In genomic region chr11:118525059-118525458, GRCm38 (mm10) we compare ENCODE assay signal across 19 mouse cellular contexts. TPM values are rescaled to one million over a fixed set of nuclear protein-coding genes. Genes with fewer than 3 reads are reported as not detected.
A peak's percentile ranks its signal among the peaks of the same experiment; 100 is the strongest.
DNase-seq lines count a peak whose midpoint lies in the region; ATAC-seq and TF ChIP-seq lines count a peak whose summit lies in the region.
"Had no signal": no experiment of that assay in that cellular context is flagged by ENCODE, and none has a peak within 500 bp of the region (broad histone marks: within the 10 kb centered on the region; RNA-seq: fewer than 3 reads in every experiment).

No protein-coding gene starts in this region.

- DNase-seq in kidney, postnatal 14 days, result no peak
- no peak for DNase-seq in liver, postnatal 0 days
- no peak for DNase-seq in heart, adult 8-10 months (ENCODE audit: low spot score)
- no peak for DNase-seq in adrenal gland, postnatal 14 days
- DNase-seq: cerebellum, postnatal 25 days; gastrocnemius, postnatal 25 days; kidney, postnatal 10 days; layer of hippocampus, adult 9-11 months; right cerebral cortex, adult 18-20 months had no signal

- H3K4me1 ChIP-seq in kidney, embryonic 15.5 days, result peaks cover 36% of the 10 kb centered on the region
- peaks cover 43% of the 10 kb centered on the region for H3K4me1 ChIP-seq in hindbrain, embryonic 15.5 days (replicated peaks)
- H3K4me1 ChIP-seq in midbrain, embryonic 13.5 days (replicated peaks), result peaks cover 36% of the 10 kb centered on the region
- peaks cover 55% of the 10 kb centered on the region for H3K4me1 ChIP-seq in neural tube, embryonic 15.5 days
- H3K4me1 ChIP-seq in liver, postnatal 0 days (ENCODE audit: insufficient read depth), result no peaks in the 10 kb centered on the region
- H3K4me1 ChIP-seq: limb, embryonic 13.5 days had no signal

- no peak overlapping the region for H3K4me2 ChIP-seq in kidney, embryonic 15.5 days
- H3K4me2 ChIP-seq in hindbrain, embryonic 15.5 days, result no peak overlapping the region
- no peak overlapping the region for H3K4me2 ChIP-seq in midbrain, embryonic 13.5 days (replicated peaks)
- no peak overlapping the region for H3K4me2 ChIP-seq in neural tube, embryonic 15.5 days
- no peak overlapping the region for H3K4me2 ChIP-seq in liver, postnatal 0 days (ENCODE audit: low read depth, low read length)
- H3K4me2 ChIP-seq: embryonic facial prominence, embryonic 13.5 days; intestine, embryonic 15.5 days; limb, embryonic 13.5 days had no signal

- no peak overlapping the region for H3K9ac ChIP-seq in kidney, embryonic 15.5 days
- no peak overlapping the region for H3K9ac ChIP-seq in hindbrain, embryonic 15.5 days
- no peak overlapping the region for H3K9ac ChIP-seq in midbrain, embryonic 13.5 days (replicated peaks)
- H3K9ac ChIP-seq in neural tube, embryonic 15.5 days (replicated peaks), result peak overlapping the region; percentile 37; the same call in 1 of the 2 replicates
- H3K9ac ChIP-seq in liver, postnatal 0 days (replicated peaks), result no peak overlapping the region
- H3K9ac ChIP-seq: embryonic facial prominence, embryonic 13.5 days; intestine, embryonic 15.5 days; limb, embryonic 13.5 days; liver, embryonic 14.5 days had no signal

- H3K27ac ChIP-seq in kidney, embryonic 15.5 days, result 0 out of 2 replicates have a peak overlapping the region, but pooled peaks have one; percentile 61
- H3K27ac ChIP-seq in hindbrain, embryonic 15.5 days (replicated peaks), result peak overlapping the region; percentile 78
- peak overlapping the region; percentile 70 for H3K27ac ChIP-seq in midbrain, embryonic 13.5 days
- peak overlapping the region; percentile 82 for H3K27ac ChIP-seq in neural tube, embryonic 15.5 days (replicated peaks)
- no peak overlapping the region for H3K27ac ChIP-seq in liver, postnatal 0 days (ENCODE audit: low read depth)
- H3K27ac ChIP-seq: embryonic facial prominence, embryonic 13.5 days; heart, embryonic 10.5 days; intestine, embryonic 15.5 days; limb, embryonic 13.5 days; liver, embryonic 14.5 days had no signal

- peaks cover 7% of the 10 kb centered on the region; the same call in 1 of the 2 replicates for H3K27me3 ChIP-seq in kidney, embryonic 15.5 days
- H3K27me3 ChIP-seq in hindbrain, embryonic 15.5 days, result no peaks in the 10 kb centered on the region
- H3K27me3 ChIP-seq in midbrain, embryonic 13.5 days, result no peaks in the 10 kb centered on the region
- H3K27me3 ChIP-seq in neural tube, embryonic 15.5 days (replicated peaks), result no peaks in the 10 kb centered on the region
- H3K27me3 ChIP-seq in liver, postnatal 0 days (ENCODE audit: insufficient read depth, low read length), result no peaks in the 10 kb centered on the region
- H3K27me3 ChIP-seq: intestine, embryonic 15.5 days had no signal

- H3K36me3 ChIP-seq in kidney, embryonic 15.5 days, result no peaks in the 10 kb centered on the region
- H3K36me3 ChIP-seq in hindbrain, embryonic 15.5 days, result no peaks in the 10 kb centered on the region
- H3K36me3 ChIP-seq in midbrain, embryonic 13.5 days, result no peaks in the 10 kb centered on the region
- no peaks in the 10 kb centered on the region for H3K36me3 ChIP-seq in neural tube, embryonic 15.5 days
- no peaks in the 10 kb centered on the region for H3K36me3 ChIP-seq in liver, postnatal 0 days (replicated peaks; ENCODE audit: insufficient read depth, low read length)
- H3K36me3 ChIP-seq: embryonic facial prominence, embryonic 13.5 days; heart, embryonic 10.5 days; intestine, embryonic 15.5 days; limb, embryonic 13.5 days had no signal

- TF ChIP-seq CTCF in liver, postnatal 0 days (IDR thresholded peaks at IDR 0.05; ENCODE audit: low read depth), result no peak

- no peaks in the 10 kb centered on the region for H3K9me3 ChIP-seq in kidney, embryonic 15.5 days (replicated peaks)
- no peaks in the 10 kb centered on the region for H3K9me3 ChIP-seq in hindbrain, embryonic 15.5 days
- H3K9me3 ChIP-seq in midbrain, embryonic 13.5 days, result no peaks in the 10 kb centered on the region
- no peaks in the 10 kb centered on the region for H3K9me3 ChIP-seq in neural tube, embryonic 15.5 days (replicated peaks)
- no peaks in the 10 kb centered on the region for H3K9me3 ChIP-seq in liver, postnatal 0 days (ENCODE audit: low read length)
- H3K9me3 ChIP-seq: embryonic facial prominence, embryonic 13.5 days; heart, embryonic 10.5 days; intestine, embryonic 15.5 days; limb, embryonic 13.5 days had no signal

- TF ChIP-seq EP300 in liver, postnatal 0 days (IDR thresholded peaks at IDR 0.05; ENCODE audit: low read depth), result no peak

- ATAC-seq in kidney, embryonic 15.5 days (replicated peaks; ENCODE audit: low FRiP score), result 0 out of 2 replicates have a peak, but pooled peaks have one; percentile 16
- peak; percentile 33; the same call in 1 of the 2 replicates for ATAC-seq in hindbrain, embryonic 15.5 days (ENCODE audit: low FRiP score, low read depth)
- peak; percentile 43 for ATAC-seq in midbrain, embryonic 13.5 days
- peak; percentile 46; the same call in 1 of the 2 replicates for ATAC-seq in neural tube, embryonic 15.5 days (ENCODE audit: low FRiP score)
- no peak for ATAC-seq in liver, postnatal 0 days
- ATAC-seq: intestine, embryonic 15.5 days; lung, postnatal 0 days had no signal

- no peak overlapping the region for H3K4me3 ChIP-seq in kidney, embryonic 15.5 days (replicated peaks)
- H3K4me3 ChIP-seq in hindbrain, embryonic 15.5 days, result no peak overlapping the region
- no peak overlapping the region for H3K4me3 ChIP-seq in midbrain, embryonic 13.5 days (replicated peaks)
- H3K4me3 ChIP-seq in neural tube, embryonic 15.5 days (replicated peaks), result no peak overlapping the region
- H3K4me3 ChIP-seq in liver, postnatal 0 days (ENCODE audit: low read depth, low read length), result no peak overlapping the region
- H3K4me3 ChIP-seq: embryonic facial prominence, embryonic 13.5 days; heart, embryonic 10.5 days; intestine, embryonic 15.5 days; limb, embryonic 13.5 days had no signal

- WGBS in kidney, embryonic 15.5 days, result 7% methylated on average over 11 of the region's 11 CpGs
- 34% methylated on average over 11 of the region's 11 CpGs for WGBS in hindbrain, embryonic 15.5 days
- WGBS in midbrain, embryonic 13.5 days, result 26% methylated on average over 11 of the region's 11 CpGs
- WGBS in neural tube, embryonic 15.5 days, result 16% methylated on average over 11 of the region's 11 CpGs
- 74% methylated on average over 11 of the region's 11 CpGs for WGBS in liver, postnatal 0 days (ENCODE audit: insufficient replicate concordance)

RNA-seq across cellular contexts. Expression of gene Engase, which starts 48.4 kb away (rescaled TPM):
- 5.4 and 8.7 TPM in 2 replicates for polyA plus RNA-seq in kidney, embryonic 15.5 days (2015; fragmentation: Nextera tagmentation; extraction: Ambion mirVana)
- polyA plus RNA-seq in hindbrain, embryonic 15.5 days (2015; fragmentation: Nextera tagmentation; extraction: Ambion mirVana), result 6.8 and 7.7 TPM in 2 replicates
- polyA plus RNA-seq in midbrain, embryonic 13.5 days (2015; fragmentation: Nextera tagmentation; extraction: Ambion mirVana), result 6.3 and 6.4 TPM in 2 replicates
- 7.1 and 8.7 TPM in 2 replicates for polyA plus RNA-seq in neural tube, embryonic 15.5 days (2015; fragmentation: Nextera tagmentation; extraction: Ambion mirVana)
- 4.9 and 5.6 TPM in 2 replicates for polyA plus RNA-seq in liver, postnatal 0 days (2015; fragmentation: Nextera tagmentation; extraction: Ambion mirVana)
- 1 to 10 TPM; 5.2 to 7.2 (median 6.6) TPM for total RNA-seq in heart, adult 8-10 months (2022)
- total RNA-seq in adrenal gland, postnatal 14 days (2021), result 12.1 and 12.4 TPM in 2 replicates
